Mouse (Mus musculus): Measurements from ENCODE around the gene Heatr1.

GRCm38 (mm10) chr13:12479802-12480201 is 85.0 kb downstream of the Heatr1 start:
- TF ChIP-seq MAFK (IDR thresholded peaks at IDR 0.05; ENCODE audit: insufficient read depth, low read depth, low read length) = no peak
- TF ChIP-seq ZC3H11A (IDR thresholded peaks at IDR 0.05; ENCODE audit: borderline replicate concordance, low read depth, low read length) = no peak
- no peak for TF ChIP-seq ZNF384 (IDR thresholded peaks at IDR 0.05; ENCODE audit: low read depth, low read length)
- no peak for TF ChIP-seq CHD2 (IDR thresholded peaks at IDR 0.05; ENCODE audit: low read depth, low read length)
- TF ChIP-seq HCFC1 (IDR thresholded peaks at IDR 0.05; ENCODE audit: borderline replicate concordance, insufficient read depth, low read length) = no peak

All from ES-E14 (cell line).